Mouse (Mus musculus) frontal cortex, postnatal 10 days (tissue): ENCODE measurements around the gene Tceal9.
A peak's percentile ranks its signal among the peaks of the same experiment; 100 is the strongest.
"Not testable (repeated sequence)": the region's sequence is repeated elsewhere in the genome, so short reads cannot be mapped to it uniquely, and the experiment has no call there.

Experiments used
- DNase-seq, 2 experiments: peaks; one replicate each; pipeline ENCODE4 v3.0.0; 2022; ENCODE audit warnings: low spot score in 2 of 2, mixed read lengths in 1 of 2

The Tceal9 gene

GRCm38 (mm10) chrX:136244574-136245229, at the start of gene Tceal9:
Tceal9 (plus strand) TSS chrX:136245079.
- DNase-seq, result peak; percentile 46 to 60

GRCm38 (mm10) chrX:136195193-136195944, 49.5 kb upstream of the Tceal9 start:
- DNase-seq, result no peak

- no peak for DNase-seq
Observed at GRCm38 (mm10) chrX:136196873-136197272, 48.0 kb upstream of the Tceal9 start.

- DNase-seq, result no peak
Observed at GRCm38 (mm10) chrX:136203257-136203656, 41.6 kb upstream of the Tceal9 start.

GRCm38 (mm10) chrX:136203664-136204066, 41.2 kb upstream of the Tceal9 start, which contains the start of gene Tceal5:
Tceal5 (minus strand) TSS chrX:136203876.
- DNase-seq, result peak; percentile 43 to 62

GRCm38 (mm10) chrX:136204406-136204805, 40.5 kb upstream of the Tceal9 start:
- no peak for DNase-seq

- no peak for DNase-seq
Observed at GRCm38 (mm10) chrX:136213396-136213795, 31.5 kb upstream of the Tceal9 start.

GRCm38 (mm10) chrX:136214729-136215677, 29.9 kb upstream of the Tceal9 start, which contains the start of the genes Tceal7 and Bex1:
Tceal7 (plus strand) TSS chrX:136214779.
Bex1 (minus strand) TSS chrX:136215513.
- DNase-seq, result not testable (repeated sequence)

- no peak for DNase-seq
Observed at GRCm38 (mm10) chrX:136216303-136216702, 28.6 kb upstream of the Tceal9 start.

GRCm38 (mm10) chrX:136223714-136224113, 21.2 kb upstream of the Tceal9 start:
- DNase-seq, result no peak

GRCm38 (mm10) chrX:136227768-136228167, 17.1 kb upstream of the Tceal9 start:
- no peak for DNase-seq

- no peak for DNase-seq
Observed at GRCm38 (mm10) chrX:136238118-136238517, 6.8 kb upstream of the Tceal9 start.

- DNase-seq, result no peak
Observed at GRCm38 (mm10) chrX:136243181-136243580, 1.7 kb upstream of the Tceal9 start.

- no peak for DNase-seq
Observed at GRCm38 (mm10) chrX:136245521-136246071, 717 bp downstream of the Tceal9 start.

GRCm38 (mm10) chrX:136248811-136249210, 3.9 kb downstream of the Tceal9 start:
- DNase-seq, result no peak

GRCm38 (mm10) chrX:136249671-136250070, 4.8 kb downstream of the Tceal9 start:
- DNase-seq, result no peak

GRCm38 (mm10) chrX:136252023-136252729, 7.3 kb downstream of the Tceal9 start:
- DNase-seq, result no peak

GRCm38 (mm10) chrX:136267720-136268119, 22.8 kb downstream of the Tceal9 start:
- no peak for DNase-seq

- no peak for DNase-seq
Observed at GRCm38 (mm10) chrX:136268173-136268572, 23.3 kb downstream of the Tceal9 start.

- peak; percentile 49 to 57 for DNase-seq
Observed at GRCm38 (mm10) chrX:136269743-136270392, 25.0 kb downstream of the Tceal9 start, which contains the start of gene Bex3. Bex3 (plus strand) TSS chrX:136270253.
